Mouse (Mus musculus): ENCODE results near the gene Lmln. TPM values are rescaled to one million over a fixed set of nuclear protein-coding genes. Genes with fewer than 3 reads are reported as not detected.

The Lmln gene
- total and polyA plus RNA-seq, 3 experiments, result 2.0 to 3.8 TPM; not detected in 1

GRCm38 (mm10) chr16:33154992-33155391 is 92.7 kb downstream of the Lmln start (continued):
- TF ChIP-seq GABPA (IDR thresholded peaks at IDR 0.05; ENCODE audit: low read depth, low read length) (no peak), NRF1 (IDR thresholded peaks at IDR 0.05; ENCODE audit: insufficient read depth, low read depth, low read length, poor library complexity, severe bottlenecking) (no peak), JUND (IDR thresholded peaks at IDR 0.05; ENCODE audit: low read depth, low read length) (no peak), TCF12 (IDR thresholded peaks at IDR 0.05; ENCODE audit: low read depth, low read length) (no peak), GATA1 (IDR thresholded peaks at IDR 0.05; ENCODE audit: low read depth, low read length) (0 out of 2 replicates have a peak, but pooled peaks have one; percentile 45), KAT2A (conservative IDR thresholded peaks at IDR 0.05; ENCODE audit: low read depth, low read length) (no peak), SMC3 (IDR thresholded peaks at IDR 0.05; ENCODE audit: low read depth, low read length) (peak; percentile 80), NELFE (IDR thresholded peaks at IDR 0.05; ENCODE audit: low read depth, low read length) (no peak), ZNF384 (IDR thresholded peaks at IDR 0.05; ENCODE audit: low read depth, low read length) (no peak), BHLHE40 (IDR thresholded peaks at IDR 0.05; ENCODE audit: borderline replicate concordance, low read depth, low read length) (0 out of 2 replicates have a peak, but pooled peaks have one; percentile 42), HCFC1 (IDR thresholded peaks at IDR 0.05; ENCODE audit: low read depth, low read length) (no peak), USF1 (IDR thresholded peaks at IDR 0.05; ENCODE audit: low read depth, low read length) (peak; percentile 44; the same call in 1 of the 2 replicates), POLR2A (IDR thresholded peaks at IDR 0.05; ENCODE audit: control insufficient read depth in 1 of 2, insufficient read depth in 1 of 2, low read depth in 1 of 2, low read length in 2 of 2, poor library complexity in 1 of 2) (no peak), ELF1 (IDR thresholded peaks at IDR 0.05; ENCODE audit: low read depth, low read length) (no peak), CHD2 (IDR thresholded peaks at IDR 0.05; ENCODE audit: low read length) (no peak)

GRCm38 (mm10) chr16:33158006-33158405 is 95.7 kb downstream of the Lmln start:
- H3K9ac ChIP-seq (ENCODE audit: control insufficient read depth, low read depth, low read length, poor library complexity, severe bottlenecking), result no peak overlapping the region
- H3K4me1 ChIP-seq (ENCODE audit: control insufficient read depth in 1 of 2, insufficient read depth in 2 of 2, low read length in 2 of 2), result peaks cover 0 to 8% of the 10 kb centered on the region in 2 experiments; a peak in 2 of 4 replicates
- no peaks in the 10 kb centered on the region for H3K9me3 ChIP-seq (replicated peaks; ENCODE audit: insufficient read depth, low read length)

GRCm38 (mm10) chr16:33158590-33159071 is 96.3 kb downstream of the Lmln start:
- Histone ChIP-seq H3K27me3 (ENCODE audit: control insufficient read depth in 1 of 2, insufficient read depth in 2 of 2, low read length in 2 of 2) (no peaks in the 10 kb centered on the region; a peak in 1 of 4 replicates), H3K79me2 (ENCODE audit: control insufficient read depth, insufficient read depth, low read length, poor library complexity) (no peaks in the 10 kb centered on the region), H3K27ac (ENCODE audit: control insufficient read depth, low read depth, low read length) (no peak overlapping the region), H3K9ac (ENCODE audit: control insufficient read depth, low read depth, low read length, poor library complexity, severe bottlenecking) (no peak overlapping the region), H3K9me3 (replicated peaks; ENCODE audit: insufficient read depth, low read length) (no peaks in the 10 kb centered on the region), H3K4me1 (ENCODE audit: control insufficient read depth in 1 of 2, insufficient read depth in 2 of 2, low read length in 2 of 2) (peaks cover 0 to 13% of the 10 kb centered on the region in 2 experiments; a peak in 2 of 4 replicates), H3K4me3 (ENCODE audit: control insufficient read depth in 1 of 2, insufficient read depth in 1 of 2, low read depth in 2 of 2, low read length in 2 of 2) (no peak overlapping the region; a peak in 1 of 4 replicates), H3K36me3 (ENCODE audit: control insufficient read depth in 1 of 2, insufficient read depth in 2 of 2, low read length in 2 of 2) (peaks cover 0 to 4% of the 10 kb centered on the region in 2 experiments; a peak in 2 of 4 replicates)
- peak; percentile 79 for DNase-seq (ENCODE audit: low read depth, low spot score)
- peak; percentile 32 to 58 for TF ChIP-seq EP300 (IDR thresholded peaks at IDR 0.05; ENCODE audit: low read depth in 1 of 2, low read length in 2 of 2)
- no peak for TF ChIP-seq POLR2A (IDR thresholded peaks at IDR 0.05; ENCODE audit: control insufficient read depth in 1 of 2, insufficient read depth in 1 of 2, low read depth in 1 of 2, low read length in 2 of 2, poor library complexity in 1 of 2)
- no peak for TF ChIP-seq TBP (IDR thresholded peaks at IDR 0.05; ENCODE audit: low read depth, low read length)
- no peak for TF ChIP-seq SMC3 (IDR thresholded peaks at IDR 0.05; ENCODE audit: low read depth, low read length)
- peak; percentile 56 for TF ChIP-seq SIN3A (IDR thresholded peaks at IDR 0.05; ENCODE audit: low read length)
- peak; percentile 58; the same call in 1 of the 2 replicates for TF ChIP-seq ETS1 (IDR thresholded peaks at IDR 0.05; ENCODE audit: low read depth, low read length)
- no peak for TF ChIP-seq NRF1 (IDR thresholded peaks at IDR 0.05; ENCODE audit: insufficient read depth, low read depth, low read length, poor library complexity, severe bottlenecking)
- TF ChIP-seq CHD1 (IDR thresholded peaks at IDR 0.05; ENCODE audit: low read depth, low read length), result no peak
- TF ChIP-seq POLR2AphosphoS5 (IDR thresholded peaks at IDR 0.05; ENCODE audit: borderline replicate concordance, low read depth, low read length), result no peak
- TF ChIP-seq ELF1 (IDR thresholded peaks at IDR 0.05; ENCODE audit: low read depth, low read length), result no peak
- TF ChIP-seq MAZ (IDR thresholded peaks at IDR 0.05; ENCODE audit: low read depth, low read length), result no peak
- TF ChIP-seq MAX (IDR thresholded peaks at IDR 0.05; ENCODE audit: low read length), result peak; percentile 74
- peak; percentile 79 for TF ChIP-seq MXI1 (IDR thresholded peaks at IDR 0.05; ENCODE audit: low read depth, low read length)
- TF ChIP-seq TAL1 (IDR thresholded peaks at IDR 0.05; ENCODE audit: low read length), result peak; percentile 85
- 0 out of 2 replicates have a peak, but pooled peaks have one; percentile 20 for TF ChIP-seq TCF12 (IDR thresholded peaks at IDR 0.05; ENCODE audit: low read depth, low read length)
- TF ChIP-seq MYC (IDR thresholded peaks at IDR 0.05; ENCODE audit: low read depth, low read length), result peak; percentile 66
- TF ChIP-seq ZNF384 (IDR thresholded peaks at IDR 0.05; ENCODE audit: low read depth, low read length), result 0 out of 2 replicates have a peak, but pooled peaks have one; percentile 8
- no peak for TF ChIP-seq JUND (IDR thresholded peaks at IDR 0.05; ENCODE audit: low read depth, low read length)
- TF ChIP-seq GATA1 (IDR thresholded peaks at IDR 0.05; ENCODE audit: low read depth, low read length), result peak; percentile 58; the same call in 1 of the 2 replicates
- TF ChIP-seq CHD2 (IDR thresholded peaks at IDR 0.05; ENCODE audit: low read length), result no peak
- no peak for TF ChIP-seq RCOR1 (IDR thresholded peaks at IDR 0.05; ENCODE audit: low read depth, low read length)

More at GRCm38 (mm10) chr16:33158006-33158405, 95.7 kb downstream of the Lmln start:
- H3K79me2 ChIP-seq (ENCODE audit: control insufficient read depth, insufficient read depth, low read length, poor library complexity), result no peaks in the 10 kb centered on the region
- H3K4me3 ChIP-seq (ENCODE audit: control insufficient read depth in 1 of 2, insufficient read depth in 1 of 2, low read depth in 2 of 2, low read length in 2 of 2), result no peak overlapping the region
- DNase-seq (ENCODE audit: low read depth, low spot score), result no peak
- peaks cover 0 to 2% of the 10 kb centered on the region in 2 experiments; a peak in 2 of 4 replicates for H3K36me3 ChIP-seq (ENCODE audit: control insufficient read depth in 1 of 2, insufficient read depth in 2 of 2, low read length in 2 of 2)
- no peaks in the 10 kb centered on the region; a peak in 1 of 4 replicates for H3K27me3 ChIP-seq (ENCODE audit: control insufficient read depth in 1 of 2, insufficient read depth in 2 of 2, low read length in 2 of 2)
- no peak for TF ChIP-seq MYC (IDR thresholded peaks at IDR 0.05; ENCODE audit: low read depth, low read length)
- no peak overlapping the region for H3K27ac ChIP-seq (ENCODE audit: control insufficient read depth, low read depth, low read length)
